Mouse (Mus musculus): Measurements from ENCODE around the gene 4930579F01Rik. TPM values are rescaled to one million over a fixed set of nuclear protein-coding genes. Genes with fewer than 3 reads are reported as not detected.
A peak's percentile ranks its signal among the peaks of the same experiment; 100 is the strongest.
"Not testable (repeated sequence)": the region's sequence is repeated elsewhere in the genome, so short reads cannot be mapped to it uniquely, and the experiment has no call there.

4930579F01Rik gene
- total RNA-seq, 2 experiments from 2014 or later, result not detected

DNA sequence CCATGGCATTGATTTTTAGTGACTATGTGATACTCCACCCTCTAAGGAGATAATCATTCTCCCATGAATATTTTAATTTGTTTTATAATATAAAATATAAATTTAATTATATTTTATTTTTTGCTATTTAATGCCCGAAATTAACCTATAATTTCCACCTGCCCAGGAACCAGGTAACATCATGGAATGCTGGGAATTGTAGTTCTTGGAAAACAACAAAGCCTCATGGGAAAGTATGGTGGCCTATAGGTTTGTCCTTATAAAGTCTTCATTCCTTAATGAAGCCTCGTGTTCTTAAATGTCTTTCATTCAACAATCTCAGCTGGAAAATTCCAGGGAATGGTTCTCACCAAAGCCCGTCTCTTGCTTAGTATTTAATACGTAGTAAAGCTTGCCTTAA, 38.6 kb downstream of the 4930579F01Rik start:
- ATAC-seq (ENCODE audit: poor library complexity, severe bottlenecking), result no peak

DNA sequence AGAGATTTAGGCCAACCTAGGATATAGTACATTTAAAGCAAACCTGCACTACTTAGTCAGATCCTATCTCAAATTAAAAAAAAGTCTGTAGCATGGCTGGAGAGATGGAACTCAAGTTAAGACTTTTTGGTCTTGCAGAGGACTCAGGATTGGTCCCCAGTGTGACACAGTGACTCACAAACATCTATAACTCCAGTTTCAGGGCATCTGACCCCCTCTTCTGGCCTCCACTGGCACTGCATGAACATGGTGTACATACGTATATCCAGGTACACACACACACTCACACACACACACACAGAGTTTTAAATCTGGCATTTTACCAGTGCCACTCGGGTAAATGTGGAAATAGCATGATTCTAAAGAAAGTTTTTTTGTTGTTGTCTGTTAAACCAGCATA, 44.8 kb downstream of the 4930579F01Rik start:
- no peak for ATAC-seq (ENCODE audit: poor library complexity, severe bottlenecking)

- ATAC-seq (ENCODE audit: poor library complexity, severe bottlenecking), result peak; percentile 57
These were observed 48.9 kb downstream of the 4930579F01Rik start, which contains the start of gene Mttp for GRCm38 (mm10) chr3:138144642-138145171. Gene Mttp (minus strand): TSS chr3:138144968.

GRCm38 (mm10) chr3:138144060-138144641, 49.5 kb downstream of the 4930579F01Rik start:
- no peak for ATAC-seq (ENCODE audit: poor library complexity, severe bottlenecking)

- peak; percentile 86 for ATAC-seq (ENCODE audit: poor library complexity, severe bottlenecking)
These were observed 50.1 kb downstream of the 4930579F01Rik start, which contains the start of gene Trmt10a for GRCm38 (mm10) chr3:138143315-138144059. Gene Trmt10a (plus strand): TSS chr3:138143448.

GRCm38 (mm10) chr3:138142733-138143314, 50.8 kb downstream of the 4930579F01Rik start:
- ATAC-seq (ENCODE audit: poor library complexity, severe bottlenecking), result no peak

DNA sequence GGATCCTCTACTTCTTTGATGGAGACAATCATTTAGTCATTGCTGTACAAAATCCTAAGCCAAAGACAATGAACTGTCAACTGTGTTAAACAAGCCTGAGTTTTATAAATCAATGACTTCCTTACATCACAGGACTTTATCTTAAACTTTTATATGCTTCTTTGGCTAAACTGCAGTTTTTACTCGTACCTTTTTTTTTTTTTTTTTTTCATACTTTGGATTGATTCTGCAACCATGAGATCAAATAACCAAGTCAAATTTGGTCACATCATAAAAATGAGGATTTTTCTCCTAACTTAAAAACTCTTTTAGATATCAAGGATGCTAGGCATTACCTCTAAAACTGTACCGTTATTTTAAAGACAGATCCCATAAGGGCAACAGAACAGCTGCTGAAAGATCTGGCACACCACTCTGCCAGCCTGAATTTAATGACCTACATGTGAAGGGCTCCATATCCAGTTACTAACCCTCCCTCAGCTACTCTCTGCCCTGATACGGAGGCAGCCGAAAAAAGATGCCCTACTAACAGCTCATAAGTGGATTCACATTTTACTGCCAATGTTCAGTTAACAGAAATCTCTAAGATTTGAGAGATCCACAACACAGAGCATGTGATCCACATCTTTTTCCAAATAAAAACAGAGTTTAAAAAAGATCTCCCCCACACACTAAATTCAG, 51.4 kb downstream of the 4930579F01Rik start:
- ATAC-seq (ENCODE audit: poor library complexity, severe bottlenecking), result no peak

DNA sequence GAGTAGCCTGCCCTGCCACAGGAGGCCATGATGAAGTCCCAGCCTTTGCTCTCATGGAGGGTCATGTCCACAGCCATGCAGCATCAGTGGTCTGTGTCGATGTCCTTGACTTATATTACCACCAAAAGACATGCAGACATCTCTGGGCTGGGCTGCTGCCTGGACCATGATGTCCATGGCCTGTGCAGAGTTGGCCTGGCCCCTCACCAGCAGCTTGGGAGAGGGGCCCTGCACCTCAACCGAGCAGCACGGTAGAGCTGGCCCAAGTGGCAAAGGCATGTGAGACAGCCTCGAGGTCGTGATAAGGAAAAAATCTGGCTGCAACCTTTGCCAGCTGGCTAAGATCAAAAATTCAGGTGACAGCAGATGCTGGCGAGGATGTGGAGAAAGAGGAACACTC, 54.0 kb downstream of the 4930579F01Rik start:
- no peak for ATAC-seq (ENCODE audit: poor library complexity, severe bottlenecking)

DNA sequence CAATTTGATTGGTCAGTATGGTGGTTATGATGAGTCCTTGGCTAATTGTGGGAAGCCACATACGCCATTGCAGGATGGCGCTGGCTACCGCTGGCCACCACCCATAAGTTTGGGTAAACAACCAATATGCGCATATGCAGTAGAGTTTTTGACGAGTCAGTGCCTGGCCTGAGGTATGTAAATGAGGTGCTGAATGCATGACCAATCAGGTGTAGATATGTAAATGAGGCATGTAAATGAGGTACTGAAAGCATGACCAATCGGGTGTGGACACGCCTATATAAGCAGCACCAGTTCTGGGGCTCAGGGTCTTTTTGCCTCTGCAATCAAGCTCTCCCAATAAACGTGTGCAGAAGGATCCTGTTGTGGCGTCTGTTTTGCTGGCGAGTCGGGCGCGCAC, 55.5 kb downstream of the 4930579F01Rik start:
- not testable (repeated sequence) for ATAC-seq (ENCODE audit: poor library complexity, severe bottlenecking)

- ATAC-seq (ENCODE audit: poor library complexity, severe bottlenecking), result no peak
These were observed 59.1 kb downstream of the 4930579F01Rik start for GRCm38 (mm10) chr3:138134528-138134927.

- peak; percentile 76 for ATAC-seq (ENCODE audit: poor library complexity, severe bottlenecking)
These were observed 59.7 kb downstream of the 4930579F01Rik start for GRCm38 (mm10) chr3:138133916-138134315.

GRCm38 (mm10) chr3:138133463-138133862, 60.2 kb downstream of the 4930579F01Rik start:
- no peak for ATAC-seq (ENCODE audit: poor library complexity, severe bottlenecking)

GRCm38 (mm10) chr3:138131168-138131567, 62.5 kb downstream of the 4930579F01Rik start:
- ATAC-seq (ENCODE audit: poor library complexity, severe bottlenecking), result no peak

DNA sequence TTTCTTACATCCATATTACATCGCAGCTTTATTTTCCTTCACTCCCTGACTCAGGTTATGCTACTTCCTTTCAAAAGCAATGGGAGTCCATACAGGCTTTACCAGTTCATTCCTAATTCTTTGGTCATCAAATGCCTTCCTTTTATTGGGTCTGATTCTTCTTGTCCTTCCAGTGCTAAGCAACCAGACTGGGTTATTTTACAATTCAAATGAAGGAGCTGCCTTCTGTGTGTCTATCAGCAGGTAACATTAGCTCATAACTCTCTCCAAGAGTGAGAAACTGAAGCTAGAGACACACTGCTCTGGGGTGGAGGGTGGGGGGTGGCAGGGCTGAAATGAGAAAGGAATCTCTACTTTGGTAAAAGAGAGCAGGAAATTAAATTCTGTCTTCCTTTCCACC, 62.9 kb downstream of the 4930579F01Rik start:
- ATAC-seq (ENCODE audit: poor library complexity, severe bottlenecking), result no peak

DNA sequence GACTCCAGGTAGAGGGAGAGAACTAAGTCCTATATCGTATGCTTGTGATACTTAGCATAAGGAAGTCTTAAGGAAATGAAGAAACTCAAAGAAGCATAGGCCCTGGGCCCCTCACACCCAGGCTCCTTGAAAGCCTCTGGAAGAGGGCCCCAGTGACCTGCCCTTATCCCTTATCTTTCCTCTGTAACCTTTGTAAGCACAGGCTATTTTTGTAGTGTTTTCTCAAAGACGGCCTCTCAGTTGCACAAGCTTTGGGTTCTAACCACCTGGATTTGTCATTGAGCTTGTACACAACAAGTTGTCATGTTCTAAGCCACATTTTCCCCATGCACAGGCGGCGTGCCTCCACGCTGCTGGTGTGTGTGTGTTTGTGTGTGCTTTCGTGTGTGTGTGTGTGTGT, 64.5 kb downstream of the 4930579F01Rik start:
- ATAC-seq (ENCODE audit: poor library complexity, severe bottlenecking), result no peak

- no peak for ATAC-seq (ENCODE audit: poor library complexity, severe bottlenecking)
These were observed 69.8 kb downstream of the 4930579F01Rik start for GRCm38 (mm10) chr3:138123842-138124241.

DNA sequence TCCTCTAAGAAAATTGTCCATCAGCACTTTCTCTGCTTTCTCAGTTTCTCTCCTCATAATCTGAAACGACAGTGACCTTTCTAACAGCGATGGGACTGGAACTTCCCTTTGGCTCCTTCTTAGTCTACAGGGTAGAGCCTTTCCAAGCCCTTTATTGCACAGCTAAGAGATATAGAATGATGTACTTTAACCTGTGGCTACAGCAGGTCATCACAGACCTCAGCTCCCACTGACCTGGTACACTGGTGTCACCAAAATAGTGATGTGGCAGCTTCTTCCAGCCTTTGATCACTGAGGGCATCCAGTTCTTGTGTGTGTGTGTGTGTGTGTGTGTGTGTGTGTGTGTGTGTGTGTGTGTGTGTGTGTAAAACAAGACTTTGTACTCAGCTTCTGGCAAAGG, 72.2 kb downstream of the 4930579F01Rik start:
- no peak for ATAC-seq (ENCODE audit: poor library complexity, severe bottlenecking)

GRCm38 (mm10) chr3:138119444-138120105, 74.0 kb downstream of the 4930579F01Rik start:
- ATAC-seq (ENCODE audit: poor library complexity, severe bottlenecking), result no peak

- peak; percentile 56 for ATAC-seq (ENCODE audit: poor library complexity, severe bottlenecking)
These were observed 74.8 kb downstream of the 4930579F01Rik start for GRCm38 (mm10) chr3:138118831-138119230.

GRCm38 (mm10) chr3:138118392-138118791, 75.2 kb downstream of the 4930579F01Rik start:
- no peak for ATAC-seq (ENCODE audit: poor library complexity, severe bottlenecking)

DNA sequence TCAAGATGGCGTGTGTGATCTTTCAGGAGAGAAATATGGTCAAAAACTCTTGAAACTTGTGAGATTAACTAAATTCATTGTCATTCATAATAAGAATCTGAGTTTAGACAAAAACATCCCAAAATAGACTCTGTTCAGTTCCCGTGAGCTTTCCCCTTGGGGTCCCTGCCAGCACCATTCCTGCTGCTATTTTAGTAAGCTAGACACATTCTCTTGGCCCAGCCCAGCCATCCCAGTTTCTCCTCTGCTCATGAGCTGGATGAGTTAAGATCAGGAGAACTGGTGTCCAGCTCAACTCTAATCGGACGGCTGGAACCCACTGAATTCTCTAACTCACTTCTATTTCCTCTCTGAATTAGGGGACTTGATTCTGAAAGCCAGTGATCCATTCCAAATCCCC, 76.8 kb downstream of the 4930579F01Rik start:
- no peak for ATAC-seq (ENCODE audit: poor library complexity, severe bottlenecking)

Data from megakaryocyte, adult 5-6 weeks (primary cell).